Mouse (Mus musculus) ES-Bruce4 (cell line): Measurements from ENCODE around the gene Olfr313. TPM values are rescaled to one million over a fixed set of nuclear protein-coding genes. Genes with fewer than 3 reads are reported as not detected.
A peak's percentile ranks its signal among the peaks of the same experiment; 100 is the strongest.
"Not testable (repeated sequence)": the region's sequence is repeated elsewhere in the genome, so short reads cannot be mapped to it uniquely, and the experiment has no call there.

Experiments
- H3K27ac ChIP-seq: 2 replicates; pipeline ENCODE4 v1.5.1; 2012; ENCODE audit warnings: low read length, inconsistent platforms; ENCODE audit not compliant: insufficient read depth
- H3K27me3 ChIP-seq: 2 replicates; pipeline ENCODE4 v1.6.1; 2012; ENCODE audit warnings: mild to moderate bottlenecking, low read length, inconsistent platforms; ENCODE audit not compliant: control insufficient read depth, poor library complexity, insufficient read depth, severe bottlenecking
- H3K36me3 ChIP-seq: 2 replicates; pipeline ENCODE4 v1.6.1; 2012; ENCODE audit warnings: inconsistent platforms, mild to moderate bottlenecking, low read length, moderate library complexity; ENCODE audit not compliant: control insufficient read depth, poor library complexity, insufficient read depth, severe bottlenecking
- H3K4me1 ChIP-seq: one replicate; pipeline ENCODE4 v1.8.1; 2011; ENCODE audit warnings: low read length; ENCODE audit not compliant: control insufficient read depth, insufficient read depth
- H3K4me3 ChIP-seq: 2 replicates; pipeline ENCODE4 v1.5.1; 2011; ENCODE audit warnings: low read depth, mild to moderate bottlenecking, low read length
- H3K9ac ChIP-seq: 2 replicates; pipeline ENCODE4 v1.6.1; 2012; ENCODE audit warnings: low read depth, mild to moderate bottlenecking, inconsistent platforms; ENCODE audit not compliant: poor library complexity, severe bottlenecking
- H3K9me3 ChIP-seq: replicated peaks from 2 replicates; pipeline ENCODE4 v1.6.1; 2012; ENCODE audit warnings: mild to moderate bottlenecking, low read length, inconsistent platforms; ENCODE audit not compliant: control insufficient read depth, poor library complexity, insufficient read depth, severe bottlenecking
- CTCF ChIP-seq: IDR thresholded peaks from one replicate; pipeline ENCODE4 v1.8.1; 2011; ENCODE audit warnings: low read depth, low read length
- EP300 ChIP-seq: IDR thresholded peaks from 2 replicates; pipeline ENCODE4 v1.6.1; 2011; ENCODE audit warnings: low read depth, low read length; ENCODE audit not compliant: insufficient read depth
- POLR2A ChIP-seq: IDR thresholded peaks from one replicate; pipeline ENCODE4 v1.8.1; 2011; ENCODE audit warnings: low read length; ENCODE audit not compliant: insufficient read depth
- polyA plus RNA-seq: library from polyadenylated mRNA; stranded (reverse); fragments of >200 nt; gene quantifications from 2 replicates; pipeline ENCODE4 v1.2.4, GENCODE M21; 2011; ENCODE audit warnings: low read depth; ENCODE audit not compliant: missing spikeins, insufficient read depth, insufficient read length

Gene Olfr313
- polyA plus RNA-seq, 1 experiment, result not detected

DNA sequence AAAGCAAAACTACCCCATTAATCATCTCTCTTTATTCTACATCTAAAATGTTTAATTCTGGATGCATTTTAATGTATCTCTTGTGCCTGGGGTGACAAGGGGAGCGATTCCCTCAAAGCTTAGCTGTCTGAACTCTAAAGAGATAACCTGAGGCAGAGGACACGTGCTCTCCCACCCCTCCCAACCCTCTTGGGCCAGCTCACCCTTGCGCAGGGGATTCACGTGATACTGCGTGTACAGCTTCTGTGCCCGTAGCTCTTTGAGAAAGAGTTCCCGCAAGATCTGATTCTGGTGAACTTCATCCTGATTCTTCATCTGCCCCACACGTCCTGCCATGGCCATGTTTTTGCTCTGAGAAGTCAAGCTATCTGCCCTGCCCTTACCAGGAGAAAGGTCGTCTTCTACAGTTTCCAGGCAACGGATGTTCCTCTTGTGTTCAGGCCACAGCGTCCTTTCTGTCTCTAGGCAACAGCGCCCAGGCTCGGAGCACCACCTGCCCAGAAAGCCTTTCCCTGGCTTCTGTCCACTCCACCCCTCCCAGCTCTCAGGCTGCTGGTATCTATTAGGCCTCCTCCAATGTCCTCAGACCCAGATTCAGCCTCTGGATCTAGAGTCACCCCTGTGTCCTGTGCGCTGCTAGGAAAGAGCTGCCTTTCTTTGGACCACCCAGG lies 13.1 kb upstream of the Olfr313 start, which contains the start of gene Fam183b:
Gene Fam183b, minus strand, starts transcription at position 403 of the 671 bp plus-strand sequence.
- 0 out of 2 replicates have a peak within 1 kb of the TSS, but pooled peaks have one; percentile 0 for H3K4me3 ChIP-seq

DNA sequence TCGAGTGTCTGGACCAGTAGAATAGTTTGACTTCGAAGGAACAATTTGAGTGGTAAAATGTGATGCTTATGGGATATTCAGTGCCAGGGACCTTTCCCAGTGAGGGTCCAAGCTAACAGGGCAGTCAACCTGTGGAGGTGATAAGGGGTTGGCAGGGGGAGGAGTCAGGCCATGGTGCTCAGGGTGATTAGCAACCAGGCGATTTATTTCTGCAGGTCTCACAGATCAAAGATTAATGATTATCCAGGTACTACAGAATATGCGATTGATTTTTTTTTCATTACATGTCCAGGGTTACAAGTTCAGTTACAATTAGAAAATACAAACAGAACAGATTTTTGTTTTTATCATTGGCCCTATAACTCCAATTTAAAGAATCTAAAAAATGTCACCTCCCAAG lies 10.9 kb upstream of the Olfr313 start:
- no peak overlapping the region for H3K9ac ChIP-seq
- no peaks in the 10 kb centered on the region for H3K4me1 ChIP-seq
- no peaks in the 10 kb centered on the region; the same call in 1 of the 2 replicates for H3K9me3 ChIP-seq
- TF ChIP-seq EP300, result no peak
- no peak for TF ChIP-seq CTCF
- TF ChIP-seq POLR2A, result no peak
- no peak overlapping the region for H3K27ac ChIP-seq
- no peaks in the 10 kb centered on the region for H3K27me3 ChIP-seq
- no peak overlapping the region for H3K4me3 ChIP-seq
- no peaks in the 10 kb centered on the region for H3K36me3 ChIP-seq

More for the DNA sequence above, 13.1 kb upstream of the Olfr313 start, which contains the start of gene Fam183b:
- H3K4me1 ChIP-seq, result no peaks in the 10 kb centered on the region
- TF ChIP-seq EP300 (no peak), CTCF (no peak), POLR2A (no peak)
- H3K36me3 ChIP-seq, result no peaks in the 10 kb centered on the region
- no peak within 1 kb of the TSS for H3K27ac ChIP-seq
- no peak within 1 kb of the TSS for H3K9ac ChIP-seq
- no peaks in the 10 kb centered on the region for H3K27me3 ChIP-seq
- H3K9me3 ChIP-seq, result no peaks in the 10 kb centered on the region

- no peak overlapping the region for H3K4me3 ChIP-seq
- H3K4me1 ChIP-seq, result no peaks in the 10 kb centered on the region
- no peak for TF ChIP-seq POLR2A
- TF ChIP-seq EP300, result no peak
- TF ChIP-seq CTCF, result no peak
- H3K9me3 ChIP-seq, result no peaks in the 10 kb centered on the region; the same call in 1 of the 2 replicates
- no peak overlapping the region for H3K27ac ChIP-seq
- no peaks in the 10 kb centered on the region for H3K27me3 ChIP-seq
- H3K36me3 ChIP-seq, result no peaks in the 10 kb centered on the region
- no peak overlapping the region for H3K9ac ChIP-seq
Measured at GRCm38 (mm10) chr11:58804393-58804792, 10.4 kb upstream of the Olfr313 start.

DNA sequence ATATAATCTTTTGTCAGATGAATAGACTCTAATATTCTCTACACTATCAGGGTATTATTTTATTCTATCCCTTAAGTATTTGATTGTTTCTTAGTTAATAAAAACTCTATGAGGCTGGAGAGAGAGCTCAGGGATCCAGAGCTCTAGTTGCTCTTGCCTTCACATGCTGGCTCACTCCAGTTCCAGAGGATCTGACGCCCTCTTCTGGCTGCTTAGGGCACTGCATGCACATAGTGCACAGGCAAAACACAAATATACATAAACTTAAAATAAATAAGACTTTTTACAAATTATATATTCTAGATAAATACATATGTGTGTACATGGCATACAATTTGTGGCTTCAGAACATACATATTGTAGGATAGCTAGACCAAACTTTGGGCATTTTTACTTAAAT lies 2.8 kb upstream of the Olfr313 start:
- Histone ChIP-seq H3K4me1 (no peaks in the 10 kb centered on the region), H3K27me3 (no peaks in the 10 kb centered on the region), H3K36me3 (no peaks in the 10 kb centered on the region), H3K27ac (no peak overlapping the region), H3K4me3 (no peak overlapping the region), H3K9ac (no peak overlapping the region), H3K9me3 (no peaks in the 10 kb centered on the region; the same call in 1 of the 2 replicates)
- TF ChIP-seq EP300 (no peak), CTCF (peak; percentile 69)

GRCm38 (mm10) chr11:58815676-58816075 lies 876 bp downstream of the Olfr313 start:
- TF ChIP-seq CTCF (no peak), EP300 (no peak), POLR2A (no peak)
- no peak overlapping the region for H3K27ac ChIP-seq
- H3K9me3 ChIP-seq, result no peaks in the 10 kb centered on the region; the same call in 1 of the 2 replicates
- H3K36me3 ChIP-seq, result no peaks in the 10 kb centered on the region
- no peak overlapping the region for H3K4me3 ChIP-seq
- H3K4me1 ChIP-seq, result no peaks in the 10 kb centered on the region
- H3K9ac ChIP-seq, result no peak overlapping the region
- no peaks in the 10 kb centered on the region for H3K27me3 ChIP-seq

- H3K36me3 ChIP-seq, H3K9me3 ChIP-seq, H3K4me3 ChIP-seq, H3K27ac ChIP-seq, H3K4me1 ChIP-seq, H3K27me3 ChIP-seq, H3K9ac ChIP-seq: not testable (repeated sequence)
Measured at GRCm38 (mm10) chr11:58828937-58829336, 14.1 kb downstream of the Olfr313 start, which contains the start of gene Olfr312. TSS of gene Olfr312 (plus strand) at chr11:58829237.
